Mouse (Mus musculus) megakaryocyte, embryonic 14.5 days (primary cell): Measurements from ENCODE around the gene Nox1.

Experiments
- FLI1 ChIP-seq: IDR thresholded peaks from 2 replicates; pipeline ENCODE4 v1.6.1; 2012; ENCODE audit warnings: low read length, inconsistent platforms, mixed read lengths
- GATA1 ChIP-seq: IDR thresholded peaks from 3 replicates; pipeline ENCODE4 v1.6.1; 2012; ENCODE audit warnings: mixed read lengths, low read length, inconsistent platforms, borderline replicate concordance

DNA sequence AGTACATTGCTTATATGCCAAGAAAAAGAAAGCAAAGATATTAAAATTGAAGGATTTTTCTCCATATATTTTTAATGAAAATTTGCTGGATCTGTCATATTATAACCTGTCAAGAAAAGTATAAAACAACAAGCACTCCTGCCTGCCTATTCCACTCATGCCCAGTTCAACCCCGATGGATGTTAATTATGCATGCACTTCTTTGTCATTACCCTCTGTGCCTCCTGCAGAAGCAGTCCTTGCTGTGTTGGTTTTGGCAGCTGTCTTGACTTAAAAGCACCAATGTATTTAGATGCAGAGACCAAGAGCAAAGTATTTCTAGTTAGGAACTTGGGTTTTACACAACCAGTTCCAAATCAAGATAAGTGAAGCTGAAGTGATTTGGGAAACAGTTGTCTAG is 136.3 kb downstream of the Nox1 start:
- TF ChIP-seq GATA1 (no peak), FLI1 (no peak)
